Mouse (Mus musculus): ENCODE measurements around the gene Tnfsf13b. TPM values are rescaled to one million over a fixed set of nuclear protein-coding genes. Genes with fewer than 3 reads are reported as not detected.

Tnfsf13b gene
- total RNA-seq (2022), result 1 to 10 TPM; 1.7 to 7.8 (median 5.0) TPM

DNA sequence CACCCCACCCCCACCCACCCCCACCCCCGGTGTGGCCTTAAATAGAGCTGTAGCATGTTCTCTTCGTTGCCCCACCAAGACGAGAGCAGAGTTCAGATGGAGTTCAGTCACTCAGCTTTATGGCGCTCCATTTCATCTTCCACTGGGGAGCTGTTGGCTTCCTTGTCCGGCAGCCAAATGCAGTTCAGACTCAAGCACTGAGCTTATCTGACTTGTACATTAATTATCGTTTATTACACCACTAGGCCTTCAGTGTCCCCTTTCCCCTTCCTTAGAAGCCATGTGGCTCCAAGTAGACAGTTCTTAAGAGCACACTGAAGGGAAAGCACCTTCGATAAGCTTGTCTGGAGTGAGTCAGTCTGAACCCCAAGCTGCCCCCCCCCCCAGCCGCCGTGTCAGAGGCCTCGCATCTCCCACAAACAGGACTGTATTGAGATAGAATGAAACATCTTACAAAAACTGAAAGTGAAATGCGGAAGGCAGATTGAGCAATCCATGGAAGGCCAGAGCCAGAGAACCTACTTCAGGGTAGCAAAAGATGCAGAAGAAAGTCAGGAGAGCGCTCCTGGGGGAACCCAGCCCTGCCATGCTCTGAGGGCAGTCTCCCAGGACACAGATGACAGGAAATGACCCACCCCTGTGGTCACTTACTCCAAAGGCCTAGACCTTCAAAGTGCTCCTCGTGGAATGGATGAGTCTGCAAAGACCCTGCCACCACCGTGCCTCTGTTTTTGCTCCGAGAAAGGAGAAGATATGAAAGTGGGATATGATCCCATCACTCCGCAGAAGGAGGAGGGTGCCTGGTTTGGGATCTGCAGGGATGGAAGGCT is at the start of gene Tnfsf13b:
Gene Tnfsf13b (plus strand): TSS at position 312 of the 830 bp plus-strand sequence.
- DNase-seq (ENCODE audit: low spot score in 2 of 2), result no peak

DNA sequence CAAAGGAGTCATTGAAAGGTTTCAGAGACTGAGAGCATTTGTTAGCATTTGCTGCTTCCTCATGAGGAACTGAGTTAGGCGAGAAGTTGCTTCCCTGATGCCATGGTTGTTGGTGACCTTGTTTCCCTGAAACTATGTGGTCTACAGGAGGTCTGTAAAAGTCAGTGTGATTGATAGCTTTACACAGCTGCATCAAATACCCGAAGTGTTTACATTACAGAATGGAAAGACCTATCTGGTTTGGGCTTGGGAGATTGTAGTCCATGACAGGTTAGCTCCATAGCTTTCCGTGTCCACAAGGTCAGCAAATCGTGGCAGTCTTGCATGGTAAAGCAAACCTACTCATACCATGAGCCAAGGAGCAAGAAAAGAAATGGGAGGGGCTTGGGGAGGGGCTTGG is 47.9 kb upstream of the Tnfsf13b start:
- no peak for DNase-seq (ENCODE audit: low spot score in 2 of 2)

DNA sequence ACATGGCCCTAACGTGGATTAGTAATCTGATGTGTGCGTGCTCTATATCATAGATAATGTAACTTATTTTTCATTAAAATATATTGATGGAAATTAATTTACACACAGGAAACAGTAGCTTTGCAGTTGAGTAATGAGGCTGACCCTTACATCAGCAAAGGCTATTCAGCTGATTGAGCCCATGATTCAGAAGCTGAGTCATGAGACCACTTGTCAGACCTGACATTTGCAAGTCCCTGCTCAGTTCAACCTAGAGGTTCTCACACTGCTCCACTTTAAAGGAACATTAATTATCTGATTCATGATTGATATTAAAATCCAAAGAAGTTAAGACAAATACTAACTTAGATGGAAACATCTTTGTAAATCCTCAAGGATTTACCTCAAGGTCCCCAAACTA is 46.3 kb upstream of the Tnfsf13b start:
- no peak for DNase-seq (ENCODE audit: low spot score in 2 of 2)

DNA sequence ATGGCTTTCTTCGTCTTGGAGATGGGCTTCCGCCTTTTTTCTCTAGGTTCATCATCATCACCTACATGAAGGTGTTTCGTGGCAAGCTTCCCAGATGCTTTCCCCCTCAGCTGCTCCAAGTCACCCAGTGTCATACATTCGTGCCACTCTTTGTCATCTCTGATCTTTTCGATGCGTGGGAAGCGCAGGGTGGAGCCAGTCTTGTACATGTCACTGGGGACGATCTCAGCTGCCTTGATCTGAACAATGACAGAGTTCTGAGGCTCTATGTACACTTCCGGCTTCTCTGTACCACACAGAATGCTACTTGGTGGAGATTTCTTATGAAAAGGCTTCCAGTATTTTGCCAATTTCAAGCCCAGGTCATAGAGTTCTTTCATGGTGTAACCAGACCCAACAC is 34.4 kb upstream of the Tnfsf13b start:
- DNase-seq (ENCODE audit: low spot score in 2 of 2), result no peak

DNA sequence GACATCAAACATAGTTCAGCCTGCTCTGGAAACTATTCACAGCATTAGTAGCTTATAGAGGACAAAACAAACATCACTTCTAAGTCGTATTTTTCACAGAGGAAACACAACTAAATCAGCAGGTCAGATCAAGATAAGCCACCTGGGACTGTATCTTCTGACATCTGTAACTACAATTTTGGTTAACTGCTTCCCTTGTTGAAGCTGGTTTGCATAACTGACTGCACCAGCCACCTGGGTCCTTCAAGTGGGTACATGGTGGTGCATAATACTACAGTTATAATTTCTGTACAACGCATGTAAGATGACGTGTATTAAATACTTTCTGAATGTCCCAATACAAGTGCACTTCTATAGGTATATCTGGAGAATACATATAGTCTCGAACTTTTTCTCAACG is 31.0 kb upstream of the Tnfsf13b start:
- no peak for DNase-seq (ENCODE audit: low spot score in 2 of 2)

DNA sequence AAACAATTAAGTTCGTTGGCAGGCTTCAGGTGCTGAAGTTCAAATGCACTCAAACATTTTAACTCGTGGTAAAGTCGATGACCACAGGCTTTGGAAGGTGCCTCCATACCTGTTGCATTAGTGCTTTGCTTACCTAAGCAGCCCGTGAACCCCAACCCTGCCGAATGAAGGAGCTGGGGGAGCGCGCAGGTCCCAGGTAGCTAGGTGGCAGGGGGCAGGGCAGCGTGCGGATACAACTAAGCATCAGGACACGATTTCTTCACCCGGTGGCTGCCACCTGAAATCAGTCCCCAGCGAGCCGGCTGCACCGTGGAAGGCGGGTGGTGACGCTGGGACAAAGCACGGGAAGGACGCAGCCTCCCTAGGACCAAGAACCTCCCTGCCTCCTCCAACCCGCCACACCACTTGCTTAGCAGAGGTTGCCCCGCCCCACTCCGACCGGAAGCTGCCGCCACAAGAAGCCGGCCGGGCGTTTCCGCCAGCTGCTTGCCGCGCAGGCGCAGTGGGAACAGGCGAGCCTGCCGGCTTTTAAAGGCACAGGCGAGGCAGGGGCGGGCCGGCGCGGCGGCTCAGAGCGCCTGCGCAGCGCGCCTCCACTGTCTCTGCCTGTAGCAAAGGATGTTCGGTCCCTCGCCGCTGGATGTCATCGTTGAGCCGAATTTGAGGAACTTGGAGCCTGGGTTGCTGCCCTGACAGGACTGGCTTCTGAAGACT is 30.2 kb upstream of the Tnfsf13b start:
- peak; percentile 97 to 99 for DNase-seq (ENCODE audit: low spot score in 2 of 2)

DNA sequence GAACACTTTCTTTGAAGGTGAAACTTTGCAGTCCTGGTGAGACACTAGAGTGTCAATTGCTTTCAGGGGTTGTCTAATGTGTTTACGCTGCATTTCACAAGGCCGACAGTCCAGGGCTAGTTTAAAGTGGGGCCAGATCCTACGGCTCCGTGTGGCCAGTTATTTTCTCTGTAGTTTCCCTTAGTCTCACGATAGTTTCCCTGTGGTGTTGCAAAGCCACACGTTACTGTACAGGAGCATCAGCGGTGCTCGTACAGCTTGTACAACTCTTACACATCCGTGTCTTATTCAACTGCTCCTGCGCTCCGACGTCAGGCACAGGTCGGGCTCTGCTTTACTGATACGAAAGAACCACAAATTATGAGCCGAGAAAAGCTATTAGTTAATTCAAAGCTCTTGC is 29.3 kb upstream of the Tnfsf13b start:
- no peak for DNase-seq (ENCODE audit: low spot score in 2 of 2)

DNA sequence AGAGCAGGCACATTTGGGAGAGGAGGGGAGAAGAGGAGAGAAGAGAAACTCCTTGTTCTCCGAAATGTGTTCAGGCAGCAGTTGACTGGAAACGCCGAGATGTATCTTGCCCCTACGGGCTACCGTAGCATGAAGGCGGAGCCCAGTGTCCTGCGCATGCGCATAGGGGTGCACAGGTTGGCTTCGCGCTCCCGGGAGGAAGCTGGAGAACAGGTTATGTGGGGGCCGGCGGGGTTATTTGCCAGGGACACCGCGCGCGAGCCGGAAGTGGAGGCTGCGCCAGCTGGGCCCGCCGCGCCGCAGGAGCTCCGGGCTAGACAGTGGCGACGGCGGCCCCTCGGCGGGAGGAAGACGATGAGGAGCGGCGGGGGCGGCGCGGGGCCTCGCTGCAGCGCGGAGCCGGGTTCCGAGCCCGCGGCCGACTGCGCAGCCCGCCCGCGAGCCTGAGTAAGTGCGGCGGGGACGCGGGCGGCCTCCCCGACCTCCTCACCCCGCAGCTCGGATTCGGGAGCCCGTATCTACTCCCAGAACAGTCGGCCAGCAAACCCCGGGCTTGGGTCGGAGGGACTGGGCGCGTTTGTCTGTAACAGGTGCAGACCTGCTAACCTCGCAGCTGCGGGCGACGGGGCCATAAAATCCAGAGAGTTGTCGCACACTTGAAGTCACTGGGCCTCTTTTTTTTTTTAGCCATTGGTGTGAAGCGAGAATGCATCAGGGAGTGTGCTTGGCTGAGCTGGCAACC is 28.5 kb upstream of the Tnfsf13b start, which contains the start of the genes Lig4 and Abhd13:
Gene Lig4 (minus strand): TSS at position 114 of the 742 bp plus-strand sequence.
Gene Abhd13 (plus strand): TSS at position 135 of the 742 bp plus-strand sequence.
- DNase-seq (ENCODE audit: low spot score in 2 of 2), result peak; percentile 96 to 98

DNA sequence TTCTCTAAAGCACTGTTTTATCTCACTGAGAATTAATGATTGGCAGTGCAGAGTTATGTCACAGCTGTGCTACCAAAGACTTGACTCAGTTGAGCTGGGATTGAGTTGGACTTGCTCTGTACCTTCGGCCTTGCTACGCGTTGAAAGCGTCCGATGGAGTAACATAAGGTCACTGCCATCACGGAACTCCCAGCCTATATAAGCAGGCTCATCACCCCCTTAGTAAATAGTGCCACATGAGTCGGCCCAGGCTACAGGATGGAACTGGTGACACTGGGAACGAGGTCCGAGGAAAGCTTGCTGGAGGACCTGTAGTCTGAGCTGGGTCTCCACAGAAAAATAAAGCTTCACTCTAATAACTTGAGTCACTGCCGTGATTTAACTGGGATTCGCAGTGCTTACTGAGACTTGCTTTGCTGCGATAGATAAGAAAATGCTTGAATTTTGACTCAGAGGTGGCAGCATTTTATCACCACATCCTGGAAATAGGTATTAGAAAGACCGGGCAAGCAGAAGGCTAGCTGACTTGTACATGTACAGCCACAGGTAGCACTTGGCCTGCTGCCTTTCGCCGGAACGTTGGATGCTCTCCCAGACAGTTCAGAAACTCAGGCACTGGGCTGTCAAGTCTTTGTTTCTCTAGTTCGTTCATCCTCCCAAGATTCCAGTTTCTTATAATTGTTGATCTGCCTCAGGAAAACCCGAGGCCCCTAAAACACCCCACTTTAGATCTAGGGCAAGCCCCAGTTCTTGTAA is 27.6 kb upstream of the Tnfsf13b start:
- DNase-seq (ENCODE audit: low spot score in 2 of 2), result no peak

DNA sequence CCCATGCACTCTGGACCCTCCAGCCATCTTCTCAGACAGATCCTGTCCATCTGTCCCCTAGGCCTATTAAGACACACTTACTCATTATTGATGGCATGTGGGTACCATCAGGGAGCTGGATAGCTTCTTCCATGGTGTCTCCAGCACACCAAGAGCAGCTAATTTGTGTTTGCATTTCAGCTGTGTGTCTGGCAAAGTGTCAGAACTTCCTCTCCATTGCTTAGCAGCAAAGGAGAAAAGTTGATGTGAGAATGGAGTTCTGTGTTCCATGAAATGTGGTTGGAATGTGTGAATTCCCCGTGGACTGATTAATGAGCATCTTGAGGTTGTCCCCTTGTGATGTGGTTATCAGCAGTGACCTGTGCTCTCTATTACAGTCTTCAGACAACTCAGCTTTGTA is 26.5 kb upstream of the Tnfsf13b start:
- no peak for DNase-seq (ENCODE audit: low spot score in 2 of 2)

DNA sequence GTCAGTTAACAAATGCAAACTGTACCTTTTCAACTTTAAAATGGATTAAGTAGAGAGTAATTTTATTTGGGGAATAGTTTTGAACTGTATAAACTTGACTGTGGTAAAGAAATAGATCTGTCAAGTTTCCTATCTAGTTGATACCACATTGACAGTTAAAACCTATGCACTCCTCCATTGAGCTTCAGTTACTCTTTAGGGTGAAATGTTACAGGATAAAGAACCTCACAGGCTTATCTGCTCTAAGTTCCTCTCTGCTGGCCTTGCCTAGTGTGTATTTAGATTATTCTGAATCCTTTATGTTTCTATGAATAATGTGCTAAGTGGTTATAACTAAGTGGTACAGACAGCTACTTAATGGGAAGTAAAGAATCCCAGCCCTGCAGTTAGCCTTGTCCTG is 26.1 kb upstream of the Tnfsf13b start:
- no peak for DNase-seq (ENCODE audit: low spot score in 2 of 2)

DNA sequence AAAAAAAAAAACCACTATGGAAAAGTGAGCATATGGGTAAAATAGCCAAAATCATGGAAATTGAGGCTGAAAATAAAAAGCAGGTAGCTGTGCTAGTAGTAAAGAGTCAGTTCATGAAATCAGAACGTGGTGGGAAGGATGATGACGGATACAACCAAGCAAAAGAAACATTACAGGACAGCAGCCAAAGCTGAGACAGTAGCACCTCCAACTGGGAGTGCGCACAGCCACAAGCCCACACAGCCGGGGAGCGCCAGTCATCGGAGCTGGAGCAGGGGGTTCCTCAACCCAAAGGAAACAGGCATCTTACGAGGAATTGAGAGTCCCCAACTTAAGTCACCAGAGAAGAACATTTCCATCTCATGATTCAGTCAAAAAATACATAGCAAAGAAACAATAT is 2.2 kb upstream of the Tnfsf13b start:
- no peak for DNase-seq (ENCODE audit: low spot score in 2 of 2)

DNA sequence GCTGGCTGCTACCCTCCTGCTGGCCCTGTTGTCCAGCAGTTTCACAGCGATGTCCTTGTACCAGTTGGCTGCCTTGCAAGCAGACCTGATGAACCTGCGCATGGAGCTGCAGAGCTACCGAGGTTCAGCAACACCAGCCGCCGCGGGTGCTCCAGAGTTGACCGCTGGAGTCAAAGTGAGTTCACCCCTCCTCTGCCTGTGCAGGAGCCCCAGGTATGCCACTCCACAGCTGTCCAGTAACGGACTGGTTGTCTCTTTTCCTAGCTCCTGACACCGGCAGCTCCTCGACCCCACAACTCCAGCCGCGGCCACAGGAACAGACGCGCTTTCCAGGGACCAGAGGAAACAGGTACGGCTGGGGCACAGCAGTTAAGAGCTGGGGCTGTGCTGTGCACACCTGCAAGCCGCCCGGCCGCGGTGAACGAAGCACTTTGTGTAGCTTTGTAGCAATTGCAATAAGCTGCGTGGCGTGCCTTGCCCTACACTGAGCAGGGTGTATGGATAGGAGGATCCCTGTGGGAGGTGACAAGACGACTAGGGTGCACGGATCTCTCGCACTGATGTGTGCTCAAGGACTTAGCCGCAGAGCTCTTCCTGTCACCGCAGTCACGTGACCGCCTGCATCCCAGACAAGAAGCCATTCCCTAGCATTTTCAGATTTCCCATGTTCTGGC is 856 bp downstream of the Tnfsf13b start:
- DNase-seq (ENCODE audit: low spot score in 2 of 2), result peak; percentile 30 to 38

DNA sequence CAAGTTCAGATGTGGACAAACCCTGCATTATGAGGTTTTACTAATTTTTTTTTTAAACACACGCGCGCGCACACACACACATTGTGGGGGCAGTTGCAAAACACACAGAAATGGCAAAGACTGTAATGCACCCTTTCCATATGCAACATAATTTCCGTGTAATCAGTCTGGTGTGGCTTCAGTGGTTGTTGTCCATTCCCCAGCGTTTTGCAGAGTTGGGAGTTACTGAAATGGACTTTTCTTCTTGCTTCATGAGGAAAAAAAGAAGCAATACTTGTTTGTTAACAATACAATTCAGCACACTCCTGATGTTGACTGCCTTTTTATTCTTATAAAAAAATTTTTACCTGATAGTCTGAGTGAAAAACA is 1.4 kb downstream of the Tnfsf13b start:
- DNase-seq (ENCODE audit: low spot score in 2 of 2), result no peak

DNA sequence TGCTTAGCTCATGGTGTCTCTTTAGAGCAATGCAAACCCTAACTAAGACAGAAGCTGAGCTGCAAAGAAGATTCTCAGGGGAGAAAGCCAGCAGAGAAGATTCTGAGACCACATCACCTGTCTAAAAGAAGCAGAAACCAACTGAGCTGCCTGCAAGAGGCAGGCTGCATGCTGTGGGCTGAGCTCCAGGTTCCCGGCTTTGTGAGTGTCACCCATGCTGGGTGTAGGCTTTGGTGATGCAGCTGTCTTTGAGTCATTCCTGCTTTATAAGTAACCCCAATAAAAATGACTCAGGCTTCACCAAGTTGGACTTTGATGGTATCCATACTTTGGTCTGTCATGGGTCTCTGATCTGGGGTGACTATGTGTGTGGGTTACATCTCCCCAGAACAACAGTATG is 10.0 kb downstream of the Tnfsf13b start:
- no peak for DNase-seq (ENCODE audit: low spot score in 2 of 2)

DNA sequence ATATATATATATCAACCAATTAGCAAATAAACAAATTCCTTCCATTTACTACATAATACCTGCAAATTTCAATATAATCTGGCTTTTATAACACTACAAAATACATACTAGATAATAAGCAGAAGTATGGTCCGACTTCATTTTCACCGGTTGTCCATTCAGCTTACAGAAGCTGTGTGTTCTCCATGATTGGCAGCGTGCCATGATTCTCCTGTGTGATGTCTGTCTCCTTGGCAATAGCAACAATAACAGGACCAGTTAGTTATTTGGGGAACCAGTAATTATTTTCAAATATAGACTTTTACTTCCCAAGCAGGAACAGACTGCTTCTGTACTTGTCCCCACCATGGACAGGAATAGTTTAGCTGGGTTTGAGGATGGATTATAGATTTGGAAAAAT is 11.0 kb downstream of the Tnfsf13b start:
- peak; percentile 17 to 32 for DNase-seq (ENCODE audit: low spot score in 2 of 2)

DNA sequence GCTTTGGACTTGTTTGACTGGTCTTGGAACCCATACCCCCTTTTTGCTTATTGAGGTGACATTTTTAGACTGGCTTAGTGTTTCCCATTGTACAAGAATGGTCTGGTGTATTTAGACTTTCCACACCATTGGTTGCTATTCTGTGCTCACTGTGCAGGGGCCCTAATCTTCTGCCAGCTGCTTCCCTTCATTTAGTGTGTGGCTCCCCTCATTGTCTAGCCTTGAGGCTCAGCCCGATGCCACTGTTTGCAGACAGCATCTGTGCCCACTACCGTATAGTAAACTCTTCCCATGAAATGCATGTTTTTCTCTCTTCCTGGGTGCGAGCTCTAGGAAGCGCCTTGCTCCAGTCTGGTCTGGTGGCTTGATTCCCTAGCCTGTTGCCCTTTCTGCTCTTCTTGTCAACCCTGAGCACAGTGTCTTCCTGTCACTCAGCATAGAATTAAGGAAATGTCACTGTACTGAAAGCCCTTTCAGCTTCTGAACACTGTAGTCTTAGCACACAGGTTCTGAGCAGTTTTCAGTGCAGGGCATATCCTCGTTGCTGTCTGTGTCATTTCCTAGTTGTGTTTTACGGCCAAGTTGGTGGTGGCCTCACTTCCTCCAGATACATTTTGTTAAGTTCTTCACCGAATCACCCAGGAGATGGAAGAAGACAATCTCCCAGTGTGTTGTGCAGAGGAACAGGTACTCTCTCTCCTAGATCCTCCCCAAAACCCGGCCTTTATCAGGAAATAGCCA is 24.2 kb downstream of the Tnfsf13b start:
- DNase-seq (ENCODE audit: low spot score in 2 of 2), result no peak

DNA sequence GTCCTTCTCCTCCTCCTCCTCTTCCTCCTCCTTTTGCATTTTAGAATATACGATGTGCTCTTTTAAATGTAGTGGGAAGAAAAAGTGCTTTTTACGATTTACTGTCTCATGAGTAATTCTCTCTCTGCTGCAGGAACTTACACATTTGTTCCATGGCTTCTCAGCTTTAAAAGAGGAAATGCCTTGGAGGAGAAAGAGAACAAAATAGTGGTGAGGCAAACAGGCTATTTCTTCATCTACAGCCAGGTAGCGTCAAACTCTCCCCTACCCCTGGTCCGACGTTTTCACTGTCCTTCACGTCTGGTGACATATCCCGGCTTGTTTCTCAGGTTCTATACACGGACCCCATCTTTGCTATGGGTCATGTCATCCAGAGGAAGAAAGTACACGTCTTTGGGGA is 24.9 kb downstream of the Tnfsf13b start:
- DNase-seq (ENCODE audit: low spot score in 2 of 2), result no peak

DNA sequence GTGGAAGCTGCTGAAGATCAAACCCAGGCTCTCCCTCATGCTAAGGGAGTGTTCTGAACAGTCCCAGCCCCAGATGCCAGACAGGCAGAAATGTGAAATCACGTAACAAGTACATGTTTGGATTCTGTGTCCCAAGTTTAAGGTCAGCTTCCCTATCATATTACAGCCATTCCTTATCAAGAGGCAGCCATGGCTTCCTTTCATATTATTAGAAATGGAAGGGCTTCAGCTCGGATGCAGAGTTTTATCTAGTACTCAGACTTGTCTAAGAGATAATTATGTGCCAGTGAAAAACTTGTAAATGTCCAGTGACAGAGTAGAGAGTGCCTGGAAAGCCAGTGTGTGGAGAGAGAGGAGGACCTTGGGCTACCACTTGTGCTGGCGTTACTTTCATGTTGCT is 34.6 kb downstream of the Tnfsf13b start:
- DNase-seq (ENCODE audit: low spot score in 2 of 2), result no peak
